Mouse (Mus musculus) thymus, postnatal 4 days (tissue): ENCODE results near the gene Pign.

Experiments
- DNase-seq: peaks from one replicate; pipeline ENCODE4 v3.0.0; 2021

Pign gene

DNA sequence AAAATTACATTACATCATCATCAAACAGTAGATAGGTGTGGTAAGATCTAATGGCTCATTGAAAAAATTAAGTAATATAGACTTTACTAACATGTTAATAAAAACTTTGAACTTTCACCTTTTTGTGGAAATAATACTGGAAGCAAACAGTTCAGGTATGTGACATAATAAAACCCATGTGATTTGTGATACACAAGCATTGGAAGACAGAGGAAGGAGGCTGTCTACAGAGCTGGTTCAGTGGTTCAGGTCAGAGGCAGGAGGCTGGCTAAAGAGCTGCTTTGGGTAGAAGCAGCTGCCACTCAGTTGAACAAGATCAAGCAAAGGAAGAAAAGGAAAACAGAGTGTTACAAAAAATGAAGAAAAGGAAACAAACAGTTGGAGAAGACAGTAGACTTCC, 107.4 kb downstream of the Pign start:
- no peak for DNase-seq

DNA sequence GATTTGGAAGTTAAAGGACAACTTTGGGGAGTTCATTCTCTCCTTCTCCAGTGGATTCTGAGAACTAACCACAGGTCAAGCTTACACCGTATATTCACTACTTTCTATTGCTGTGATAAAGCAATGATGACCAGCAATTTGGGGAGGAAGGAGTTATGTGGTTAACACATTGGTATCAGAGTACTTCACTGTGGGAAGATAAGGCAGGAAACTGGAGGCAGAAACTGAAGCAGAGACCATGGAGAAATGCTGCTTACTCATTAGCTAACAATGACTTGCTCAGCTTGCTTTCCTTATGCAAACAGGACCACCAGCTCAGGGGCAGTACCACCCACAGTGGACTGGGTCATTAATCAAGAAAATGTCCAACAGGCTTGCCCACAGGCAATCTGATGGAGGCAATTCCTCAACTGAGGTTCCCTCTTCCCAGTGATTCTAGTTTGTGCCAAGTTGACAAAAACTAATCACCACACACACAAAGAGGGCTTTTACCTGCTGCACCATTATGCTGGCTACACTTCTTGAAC, 108.2 kb downstream of the Pign start:
- DNase-seq = no peak

DNA sequence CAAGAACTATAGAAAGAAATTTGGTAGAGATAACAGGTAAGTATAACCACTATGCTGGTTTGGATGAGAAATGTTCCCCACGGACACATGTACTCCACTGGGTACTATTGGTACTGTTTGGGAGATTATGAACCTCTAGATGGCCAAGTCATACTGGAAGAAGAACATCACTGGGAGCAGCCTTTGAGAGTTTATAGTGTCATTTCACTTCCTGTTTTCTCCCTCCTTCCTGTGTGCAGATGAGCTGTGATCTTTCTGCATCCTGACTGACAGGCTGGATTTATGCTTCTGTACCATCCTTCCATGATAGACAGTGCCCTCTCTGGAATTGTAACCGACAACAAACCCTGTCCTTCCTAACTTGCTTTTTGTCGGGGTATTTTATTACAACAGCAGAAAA, 110.3 kb downstream of the Pign start:
- DNase-seq = no peak

DNA sequence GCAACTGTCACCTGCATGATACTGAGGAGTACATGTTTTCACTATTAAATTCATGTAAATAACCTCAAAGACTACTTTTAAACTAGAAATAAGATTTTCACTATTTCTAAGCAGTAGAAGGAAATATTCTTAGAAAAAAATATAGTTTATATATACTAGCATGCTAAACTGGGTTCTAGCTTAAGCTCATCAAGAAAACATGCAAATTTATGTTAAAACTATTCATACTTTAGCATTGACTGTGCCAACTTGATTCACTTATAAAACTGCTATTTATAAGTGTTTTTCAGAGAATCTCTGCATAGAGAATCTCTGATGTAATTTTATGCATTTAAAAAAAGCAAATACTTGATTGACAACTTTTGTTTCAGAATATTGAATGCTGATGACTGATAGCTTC, 113.3 kb downstream of the Pign start:
- DNase-seq = no peak

DNA sequence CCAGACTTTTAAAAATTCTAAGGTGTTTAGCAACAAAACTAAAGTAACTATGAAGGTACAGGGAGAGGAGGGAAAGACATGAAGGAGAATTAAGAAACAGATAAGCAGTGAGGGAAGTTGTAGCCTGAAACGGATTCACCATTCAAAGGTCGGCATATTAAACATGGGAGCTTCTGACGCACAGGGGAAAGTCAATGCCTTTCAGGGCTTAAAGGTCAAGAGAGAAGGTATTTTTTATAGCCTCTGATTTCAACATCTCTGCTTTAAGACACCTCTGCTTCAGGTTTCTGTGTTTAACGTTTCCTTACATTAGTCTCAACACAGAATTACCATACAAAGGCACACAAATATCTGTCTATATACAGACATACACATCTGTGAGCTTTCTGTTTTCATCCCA, 113.8 kb downstream of the Pign start:
- DNase-seq = no peak

DNA sequence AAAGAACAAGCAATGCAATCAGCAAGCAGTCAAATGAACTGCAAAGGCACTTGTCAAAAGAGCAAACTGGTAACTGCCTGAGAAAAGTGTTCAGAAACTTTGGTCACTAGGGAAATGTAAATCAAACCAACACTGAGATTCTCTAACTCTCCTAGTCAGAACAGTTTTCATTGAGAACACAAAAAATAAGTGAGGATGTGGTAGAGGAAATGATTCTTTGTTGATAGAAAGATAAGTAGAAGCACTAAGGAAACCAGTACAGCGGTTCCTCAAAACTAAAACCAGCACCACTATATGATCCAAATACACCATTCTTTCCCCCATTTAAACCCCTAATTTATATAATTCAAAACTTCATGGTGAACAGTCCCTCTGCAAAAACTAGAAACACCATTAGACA, 120.4 kb downstream of the Pign start:
- DNase-seq = no peak

DNA sequence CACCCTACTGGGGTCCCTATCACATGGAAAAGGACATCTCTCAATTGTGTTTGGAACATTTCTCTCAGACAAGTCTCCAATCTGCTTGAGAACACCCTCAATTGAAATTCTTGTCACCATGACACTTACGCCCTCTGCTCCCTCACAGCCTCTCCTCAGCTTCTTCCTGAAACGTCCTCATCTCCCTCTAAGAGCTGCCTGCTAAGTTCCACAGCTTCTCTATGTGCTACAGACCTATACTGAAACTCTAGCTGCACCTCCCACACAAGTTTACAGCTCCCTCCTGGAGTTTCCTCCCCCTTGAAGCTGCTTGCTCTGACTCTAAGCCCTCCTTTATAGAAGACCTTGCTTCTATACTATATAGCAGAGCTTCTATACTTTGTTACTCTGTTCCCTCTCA, 139.7 kb downstream of the Pign start:
- no peak for DNase-seq

DNA sequence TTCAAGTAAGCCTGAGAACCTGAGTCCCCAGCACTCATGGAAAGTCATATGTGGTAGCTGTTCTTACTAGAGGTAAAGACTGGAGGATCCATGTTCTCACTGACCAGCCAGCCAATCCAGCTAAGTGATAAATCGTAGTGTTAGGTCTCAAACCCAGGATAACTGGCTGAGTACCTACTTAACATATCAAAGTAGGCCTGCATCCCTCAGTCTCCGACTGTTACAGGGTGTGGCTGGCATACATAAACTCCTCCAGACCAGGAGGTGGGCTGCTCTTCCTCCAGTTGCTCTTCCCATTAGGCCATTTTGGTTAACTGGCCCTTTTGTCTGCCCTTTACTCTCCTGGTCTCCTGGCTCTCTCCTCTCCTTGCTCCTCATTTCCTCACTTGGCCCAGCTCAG, 141.2 kb downstream of the Pign start:
- DNase-seq = no peak

DNA sequence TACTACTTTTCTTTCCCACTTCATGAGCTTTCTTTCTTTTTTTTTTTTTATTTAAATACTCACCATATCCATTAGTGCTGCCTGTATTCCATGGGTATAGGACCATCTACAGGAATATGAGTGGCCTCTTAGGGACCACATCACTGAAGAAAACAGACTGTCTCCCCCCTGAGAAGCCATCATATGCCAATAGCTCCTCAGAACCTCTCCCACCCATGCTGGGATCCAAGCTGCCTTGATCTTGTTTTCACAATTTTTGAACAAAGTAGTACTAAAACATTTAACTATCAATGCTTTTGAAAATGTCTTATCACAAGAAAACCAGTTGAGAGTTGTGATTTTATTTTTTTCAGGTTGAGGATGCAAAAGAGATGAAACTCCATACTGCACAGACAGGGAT, 145.4 kb downstream of the Pign start:
- no peak for DNase-seq

DNA sequence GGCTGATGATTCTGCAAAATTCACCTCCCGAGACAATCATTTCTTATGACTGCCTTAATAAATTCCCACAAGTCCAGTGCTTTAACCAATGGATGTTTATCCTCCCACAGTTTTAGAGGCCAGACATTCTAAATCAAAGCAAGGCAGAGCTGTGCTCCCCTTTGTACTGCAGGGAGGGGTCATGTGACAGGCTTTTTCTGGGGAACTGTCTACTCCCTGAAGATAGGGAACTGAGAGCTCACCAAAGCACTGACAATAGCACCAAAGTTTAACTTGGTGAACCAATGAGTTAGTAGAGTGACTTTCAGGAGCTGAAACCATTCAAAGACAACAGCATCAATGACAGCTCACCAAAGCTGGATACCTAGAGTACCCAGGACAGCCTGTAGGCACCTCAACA, 156.4 kb downstream of the Pign start:
- no peak for DNase-seq

DNA sequence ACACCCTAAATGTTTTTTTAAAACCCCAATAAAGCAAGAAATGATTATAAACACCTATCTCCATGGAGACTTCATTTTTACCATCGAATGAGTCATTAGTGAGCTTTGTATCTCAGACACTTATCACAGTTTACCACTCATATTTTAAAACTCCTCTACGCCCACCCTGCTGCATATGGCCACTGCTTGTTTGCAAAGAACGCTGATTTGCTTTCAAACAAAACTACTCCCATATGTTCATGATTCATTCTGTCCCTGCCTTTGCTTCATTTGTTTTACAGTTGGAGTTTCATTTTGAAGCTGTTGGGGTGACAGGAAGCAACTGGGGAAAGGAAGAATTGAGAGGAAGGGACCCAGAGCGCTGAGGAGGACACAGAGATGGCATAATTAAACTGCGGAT, 170.9 kb downstream of the Pign start:
- no peak for DNase-seq

DNA sequence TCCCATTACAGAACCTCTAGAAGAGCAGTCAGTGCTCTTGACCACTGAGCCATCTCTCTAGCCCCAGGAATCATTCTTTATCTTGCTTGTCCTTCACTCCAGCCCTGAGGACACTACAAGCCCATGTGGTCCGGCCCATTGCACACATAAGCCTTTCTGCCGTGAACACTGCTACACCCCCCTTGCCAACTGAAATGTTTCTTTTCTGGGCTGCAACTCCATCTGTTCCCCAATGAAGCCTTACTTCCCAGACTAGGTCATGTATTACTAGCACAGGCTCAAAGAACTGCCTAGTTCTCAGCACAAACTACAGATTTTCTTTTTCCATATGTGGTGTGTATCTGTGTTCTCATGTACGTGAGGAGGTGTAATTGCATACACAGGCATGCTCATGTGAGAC, 174.0 kb downstream of the Pign start:
- DNase-seq = no peak

DNA sequence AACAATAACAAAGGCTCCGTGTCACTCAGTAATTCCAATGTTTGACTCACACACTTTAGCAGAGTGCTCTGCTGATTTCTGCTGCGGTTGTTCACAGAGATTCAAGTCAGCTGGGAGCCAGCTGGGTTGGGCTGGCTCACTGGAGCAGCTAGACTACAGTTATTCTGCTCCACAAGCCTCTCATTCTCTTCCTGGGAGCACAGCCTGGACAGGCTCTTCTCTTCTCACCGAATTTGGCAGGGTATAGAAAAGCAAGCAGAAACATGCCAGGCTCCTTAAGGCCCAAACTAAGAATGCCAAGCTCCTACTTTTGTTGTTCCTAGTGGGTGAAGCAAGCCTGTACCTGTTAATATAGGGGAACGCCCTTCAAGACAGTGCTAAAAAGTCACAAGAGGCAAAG, 176.4 kb downstream of the Pign start:
- DNase-seq = no peak
